Mouse (Mus musculus) spleen, adult 2 months (tissue): ENCODE measurements around the gene Fam163a. TPM values are rescaled to one million over a fixed set of nuclear protein-coding genes. Genes with fewer than 3 reads are reported as not detected.

Experiments used
- DNase-seq, 2 experiments: peaks; one replicate each; pipeline versions ENCODE4 v3.0.0 to v3.0.0-alpha.2; 2012 to 2021; ENCODE audit warnings: low spot score in 2 of 2, low read depth in 1 of 2
- H3K27ac ChIP-seq: fragments of 200-500 bp; 2 replicates; pipeline ENCODE4 v1.5.1; 2012; ENCODE audit warnings: low read length, inconsistent platforms; ENCODE audit not compliant: insufficient read depth
- H3K27me3 ChIP-seq: fragments of 200-500 bp; 2 replicates; pipeline ENCODE4 v1.6.1; 2012; ENCODE audit warnings: mild to moderate bottlenecking, moderate library complexity, low read length, inconsistent platforms; ENCODE audit not compliant: control insufficient read depth, insufficient read depth
- H3K36me3 ChIP-seq: fragments of 200-500 bp; 2 replicates; pipeline ENCODE4 v1.6.1; 2012; ENCODE audit warnings: mild to moderate bottlenecking, low read length, inconsistent platforms; ENCODE audit not compliant: control insufficient read depth, insufficient read depth
- H3K4me1 ChIP-seq: fragments of 200-500 bp; 2 replicates; pipeline ENCODE4 v1.6.1; 2011; ENCODE audit warnings: inconsistent platforms; ENCODE audit not compliant: control insufficient read depth, insufficient read depth, insufficient read length
- H3K4me3 ChIP-seq: fragments of 200-500 bp; 2 replicates; pipeline ENCODE4 v1.5.1; 2011; ENCODE audit warnings: mild to moderate bottlenecking, inconsistent platforms; ENCODE audit not compliant: insufficient read depth, insufficient read length; ENCODE audit errors: extremely low read depth
- CTCF ChIP-seq: fragments of 200-500 bp; IDR thresholded peaks from 2 replicates; pipeline ENCODE4 v1.5.1; 2011; ENCODE audit warnings: mild to moderate bottlenecking, inconsistent platforms; ENCODE audit not compliant: insufficient read depth, insufficient read length, insufficient replicate concordance; ENCODE audit errors: extremely low read depth
- POLR2A ChIP-seq: fragments of 200-500 bp; IDR thresholded peaks from 2 replicates; pipeline ENCODE4 v1.6.1; 2011; ENCODE audit warnings: low read depth, low read length, inconsistent platforms
- WGBS: fragments of 180-500 bp; shearing (Covaris S2); methylation state at CpG from one replicate; pipeline ENCODE4 v1.1.7; 2018; 5-methylcytosine and 5-hydroxymethylcytosine counted together
- polyA plus RNA-seq: library from polyadenylated mRNA; depleted of rRNA; stranded (reverse); fragments of >200 nt; gene quantifications from 2 replicates; pipeline ENCODE4 v1.2.3, GENCODE M21; 2012

Gene Fam163a
- polyA plus RNA-seq, 1 experiment, result not detected

GRCm38 (mm10) chr1:156111090-156111489, 93.7 kb downstream of the Fam163a start:
- no peaks in the 10 kb centered on the region for H3K4me1 ChIP-seq
- TF ChIP-seq CTCF, result no peak
- no peak for TF ChIP-seq POLR2A

DNA sequence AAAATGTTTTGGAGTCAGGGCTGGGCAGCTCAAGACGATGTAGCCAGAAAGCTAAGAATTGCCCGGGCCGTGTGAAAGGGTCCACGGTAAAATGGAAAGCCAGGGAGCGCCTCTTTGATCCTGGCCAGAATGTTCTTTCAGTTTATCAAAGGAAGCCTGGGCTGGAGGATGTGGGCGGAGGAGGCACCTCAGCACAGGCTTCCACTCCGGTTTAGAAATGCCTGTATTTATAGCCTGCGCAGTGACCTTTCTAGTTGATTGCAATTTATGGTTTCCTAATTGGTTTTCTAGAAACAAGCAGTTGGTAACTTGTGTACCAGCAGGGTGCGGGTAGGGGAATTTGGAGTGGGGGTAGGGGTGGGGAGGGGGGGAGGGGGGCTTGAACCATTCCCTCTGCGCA, 96.4 kb downstream of the Fam163a start:
- Histone ChIP-seq H3K4me1 (no peaks in the 10 kb centered on the region), H3K27me3 (no peaks in the 10 kb centered on the region)
- WGBS, result 11% methylated on average over 10 of the region's 10 CpGs

More at GRCm38 (mm10) chr1:156111090-156111489, 93.7 kb downstream of the Fam163a start:
- no peak overlapping the region for H3K4me3 ChIP-seq
- no peaks in the 10 kb centered on the region for H3K36me3 ChIP-seq
- WGBS, result 93% methylated on average over 9 of the region's 9 CpGs
- H3K27ac ChIP-seq, result no peak overlapping the region
- H3K27me3 ChIP-seq, result no peaks in the 10 kb centered on the region
- DNase-seq, result no peak

GRCm38 (mm10) chr1:156107424-156107823, 97.4 kb downstream of the Fam163a start:
- Histone ChIP-seq H3K36me3 (no peaks in the 10 kb centered on the region), H3K4me3 (no peak overlapping the region), H3K27ac (no peak overlapping the region), H3K27me3 (no peaks in the 10 kb centered on the region), H3K4me1 (no peaks in the 10 kb centered on the region)
- TF ChIP-seq CTCF (no peak), POLR2A (no peak)
- WGBS, result 74% methylated on average over 2 of the region's 2 CpGs
- DNase-seq, result no peak

More for the DNA sequence above, 96.4 kb downstream of the Fam163a start:
- H3K27ac ChIP-seq, result no peak overlapping the region
- TF ChIP-seq CTCF (no peak), POLR2A (no peak)
- H3K36me3 ChIP-seq, result no peaks in the 10 kb centered on the region
- no peak overlapping the region for H3K4me3 ChIP-seq
- DNase-seq, result no peak

GRCm38 (mm10) chr1:156105381-156105780, 99.4 kb downstream of the Fam163a start:
- TF ChIP-seq POLR2A (no peak), CTCF (no peak)
- no peak overlapping the region for H3K4me3 ChIP-seq
- no peak overlapping the region for H3K27ac ChIP-seq
- H3K4me1 ChIP-seq, result no peaks in the 10 kb centered on the region
- WGBS, result 95% methylated on average over 2 of the region's 2 CpGs
- DNase-seq, result no peak
- H3K27me3 ChIP-seq, result no peaks in the 10 kb centered on the region
- no peaks in the 10 kb centered on the region for H3K36me3 ChIP-seq

- H3K4me1 ChIP-seq, result no peaks in the 10 kb centered on the region
- H3K27ac ChIP-seq, result no peak overlapping the region
- WGBS, result 86% methylated on average over 2 of the region's 2 CpGs
- no peak for DNase-seq
- H3K27me3 ChIP-seq, result no peaks in the 10 kb centered on the region
- TF ChIP-seq POLR2A, result no peak
- no peak for TF ChIP-seq CTCF
- no peaks in the 10 kb centered on the region for H3K36me3 ChIP-seq
- H3K4me3 ChIP-seq, result no peak overlapping the region
These were observed 101.1 kb downstream of the Fam163a start for GRCm38 (mm10) chr1:156103763-156104162.

DNA sequence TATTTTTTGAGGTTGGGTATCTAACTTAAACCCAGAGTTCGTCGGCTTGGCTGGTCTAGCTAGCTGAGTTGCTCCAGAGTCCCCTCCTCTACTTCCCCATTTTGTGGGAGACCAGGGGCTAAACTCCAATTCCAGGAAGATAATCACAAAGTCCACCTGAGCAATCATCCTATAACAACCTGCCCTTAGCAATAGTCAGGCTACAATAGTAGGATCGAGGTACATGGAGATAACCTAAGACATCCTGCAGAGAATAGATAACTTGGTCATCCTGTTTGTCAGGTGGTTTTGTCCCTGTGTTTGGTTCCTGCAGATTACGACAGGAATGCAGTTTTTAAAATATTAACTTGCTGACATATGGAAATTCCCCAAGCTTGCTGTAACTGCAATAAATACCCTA, 113.0 kb downstream of the Fam163a start:
- WGBS, result 54% methylated on average over 4 of the region's 4 CpGs
- H3K27ac ChIP-seq, result no peak overlapping the region
- TF ChIP-seq CTCF (no peak), POLR2A (no peak)
- H3K27me3 ChIP-seq, result no peaks in the 10 kb centered on the region
- no peak overlapping the region for H3K4me3 ChIP-seq
- DNase-seq, result no peak
- H3K4me1 ChIP-seq, result no peaks in the 10 kb centered on the region
- H3K36me3 ChIP-seq, result no peaks in the 10 kb centered on the region

DNA sequence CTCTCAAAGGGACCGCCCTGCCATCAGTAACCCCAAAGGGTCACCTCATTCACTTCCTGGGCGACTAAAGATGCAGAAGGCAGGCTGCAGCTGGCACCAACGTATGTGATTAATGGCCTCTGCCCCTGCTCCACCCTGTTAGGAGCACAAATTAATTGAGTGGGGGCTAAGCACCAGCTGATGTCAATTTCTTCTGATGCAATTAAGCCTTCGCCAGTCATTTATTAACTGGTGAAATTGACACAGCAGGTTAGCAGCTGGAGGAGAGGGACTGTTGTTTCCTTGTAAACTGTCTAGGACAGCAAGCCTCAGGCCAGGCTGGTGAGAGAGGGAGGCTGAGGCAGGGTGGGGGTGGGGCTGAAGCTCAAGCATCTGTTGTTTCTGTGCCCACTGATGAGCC, 114.8 kb downstream of the Fam163a start:
- no peak for DNase-seq
- H3K27ac ChIP-seq, result no peak overlapping the region
- no peaks in the 10 kb centered on the region for H3K4me1 ChIP-seq
- H3K27me3 ChIP-seq, result no peaks in the 10 kb centered on the region
- H3K36me3 ChIP-seq, result no peaks in the 10 kb centered on the region
- WGBS, result 88% methylated on average over 4 of the region's 4 CpGs
- TF ChIP-seq CTCF, result no peak
- no peak for TF ChIP-seq POLR2A
- H3K4me3 ChIP-seq, result no peak overlapping the region
